Mouse (Mus musculus): ENCODE measurements around the gene Pnma1. TPM values are rescaled to one million over a fixed set of nuclear protein-coding genes. Genes with fewer than 3 reads are reported as not detected.

Pnma1 gene
- polyA plus RNA-seq, 1 experiment from 2014 or later: 4.1 TPM

- Histone ChIP-seq H3K9ac (ENCODE audit: low read length) (no peak overlapping the region), H3K27me3 (replicated peaks; ENCODE audit: control insufficient read depth, insufficient read depth, low read length) (no peaks in the 10 kb centered on the region), H3K27ac (ENCODE audit: low read depth, low read length) (no peak overlapping the region), H3K4me1 (ENCODE audit: control insufficient read depth, insufficient read depth, low read length) (no peaks in the 10 kb centered on the region), H3K4me2 (ENCODE audit: low read length) (no peak overlapping the region), H3K4me3 (ENCODE audit: low read depth, low read length) (no peak overlapping the region), H3K9me3 (replicated peaks; ENCODE audit: control insufficient read depth, low read length) (no peaks in the 10 kb centered on the region), H3K36me3 (ENCODE audit: control insufficient read depth, insufficient read depth, low read length) (peaks cover 37% of the 10 kb centered on the region)
- WGBS: 73% methylated on average over 14 of the region's 14 CpGs
- DNase-seq (ENCODE audit: low spot score): peak; percentile 50
- ATAC-seq: no peak; the same call in 1 of the 2 replicates
Measured at GRCm38 (mm10) chr12:84161616-84162433, 13.5 kb upstream of the Pnma1 start.

- no peak overlapping the region for H3K9ac ChIP-seq (ENCODE audit: low read length)
- no peak overlapping the region for H3K27ac ChIP-seq (ENCODE audit: low read depth, low read length)
- WGBS: 77% methylated on average over 8 of the region's 8 CpGs
- H3K27me3 ChIP-seq (replicated peaks; ENCODE audit: control insufficient read depth, insufficient read depth, low read length): no peaks in the 10 kb centered on the region
- no peak overlapping the region for H3K4me3 ChIP-seq (ENCODE audit: low read depth, low read length)
- peaks cover 44% of the 10 kb centered on the region for H3K36me3 ChIP-seq (ENCODE audit: control insufficient read depth, insufficient read depth, low read length)
- DNase-seq (ENCODE audit: low spot score): no peak
- no peaks in the 10 kb centered on the region for H3K9me3 ChIP-seq (replicated peaks; ENCODE audit: control insufficient read depth, low read length)
- ATAC-seq: no peak
- H3K4me2 ChIP-seq (ENCODE audit: low read length): no peak overlapping the region
- no peaks in the 10 kb centered on the region for H3K4me1 ChIP-seq (ENCODE audit: control insufficient read depth, insufficient read depth, low read length)
Measured at GRCm38 (mm10) chr12:84161116-84161515, 12.8 kb upstream of the Pnma1 start.

- DNase-seq (ENCODE audit: low spot score) (no peak), ATAC-seq (no peak)
- Histone ChIP-seq H3K4me1 (ENCODE audit: control insufficient read depth, insufficient read depth, low read length) (no peaks in the 10 kb centered on the region), H3K27me3 (replicated peaks; ENCODE audit: control insufficient read depth, insufficient read depth, low read length) (no peaks in the 10 kb centered on the region), H3K4me3 (ENCODE audit: low read depth, low read length) (no peak overlapping the region), H3K36me3 (ENCODE audit: control insufficient read depth, insufficient read depth, low read length) (peaks cover 49% of the 10 kb centered on the region), H3K4me2 (ENCODE audit: low read length) (no peak overlapping the region), H3K9me3 (replicated peaks; ENCODE audit: control insufficient read depth, low read length) (no peaks in the 10 kb centered on the region), H3K9ac (ENCODE audit: low read length) (no peak overlapping the region), H3K27ac (ENCODE audit: low read depth, low read length) (no peak overlapping the region)
- WGBS: 98% methylated on average over 8 of the region's 8 CpGs
Measured at GRCm38 (mm10) chr12:84160491-84160890, 12.2 kb upstream of the Pnma1 start.

- no peak for DNase-seq (ENCODE audit: low spot score)
- peaks cover 66% of the 10 kb centered on the region for H3K36me3 ChIP-seq (ENCODE audit: control insufficient read depth, insufficient read depth, low read length)
- H3K4me3 ChIP-seq (ENCODE audit: low read depth, low read length): no peak overlapping the region
- H3K27me3 ChIP-seq (replicated peaks; ENCODE audit: control insufficient read depth, insufficient read depth, low read length): no peaks in the 10 kb centered on the region
- no peak overlapping the region for H3K27ac ChIP-seq (ENCODE audit: low read depth, low read length)
- ATAC-seq: no peak
- WGBS: 91% methylated on average over 14 of the region's 14 CpGs
- H3K9me3 ChIP-seq (replicated peaks; ENCODE audit: control insufficient read depth, low read length): no peaks in the 10 kb centered on the region
- no peaks in the 10 kb centered on the region for H3K4me1 ChIP-seq (ENCODE audit: control insufficient read depth, insufficient read depth, low read length)
- H3K9ac ChIP-seq (ENCODE audit: low read length): no peak overlapping the region
- H3K4me2 ChIP-seq (ENCODE audit: low read length): no peak overlapping the region
Measured at GRCm38 (mm10) chr12:84158156-84158555, 9.9 kb upstream of the Pnma1 start.

GRCm38 (mm10) chr12:84156210-84156609, 7.9 kb upstream of the Pnma1 start:
- Histone ChIP-seq H3K4me3 (ENCODE audit: low read depth, low read length) (no peak overlapping the region), H3K27me3 (replicated peaks; ENCODE audit: control insufficient read depth, insufficient read depth, low read length) (no peaks in the 10 kb centered on the region), H3K4me2 (ENCODE audit: low read length) (no peak overlapping the region), H3K9me3 (replicated peaks; ENCODE audit: control insufficient read depth, low read length) (no peaks in the 10 kb centered on the region), H3K9ac (ENCODE audit: low read length) (no peak overlapping the region), H3K4me1 (ENCODE audit: control insufficient read depth, insufficient read depth, low read length) (no peaks in the 10 kb centered on the region), H3K27ac (ENCODE audit: low read depth, low read length) (no peak overlapping the region), H3K36me3 (ENCODE audit: control insufficient read depth, insufficient read depth, low read length) (peaks cover 81% of the 10 kb centered on the region)
- ATAC-seq (no peak), DNase-seq (ENCODE audit: low spot score) (no peak)
- 94% methylated on average over 18 of the region's 18 CpGs for WGBS

- DNase-seq (ENCODE audit: low spot score) (no peak), ATAC-seq (no peak)
- H3K9me3 ChIP-seq (replicated peaks; ENCODE audit: control insufficient read depth, low read length): no peaks in the 10 kb centered on the region
- H3K4me3 ChIP-seq (ENCODE audit: low read depth, low read length): no peak overlapping the region
- peaks cover 86% of the 10 kb centered on the region for H3K36me3 ChIP-seq (ENCODE audit: control insufficient read depth, insufficient read depth, low read length)
- no peak overlapping the region for H3K4me2 ChIP-seq (ENCODE audit: low read length)
- 91% methylated on average over 2 of the region's 2 CpGs for WGBS
- no peak overlapping the region for H3K27ac ChIP-seq (ENCODE audit: low read depth, low read length)
- H3K4me1 ChIP-seq (ENCODE audit: control insufficient read depth, insufficient read depth, low read length): no peaks in the 10 kb centered on the region
- H3K27me3 ChIP-seq (replicated peaks; ENCODE audit: control insufficient read depth, insufficient read depth, low read length): no peaks in the 10 kb centered on the region
- H3K9ac ChIP-seq (ENCODE audit: low read length): no peak overlapping the region
Measured at GRCm38 (mm10) chr12:84155523-84155871, 7.2 kb upstream of the Pnma1 start.

GRCm38 (mm10) chr12:84154786-84155522, 6.7 kb upstream of the Pnma1 start:
- no peak for DNase-seq (ENCODE audit: low spot score)
- Histone ChIP-seq H3K4me3 (ENCODE audit: low read depth, low read length) (no peak overlapping the region), H3K27me3 (replicated peaks; ENCODE audit: control insufficient read depth, insufficient read depth, low read length) (no peaks in the 10 kb centered on the region), H3K4me1 (ENCODE audit: control insufficient read depth, insufficient read depth, low read length) (no peaks in the 10 kb centered on the region), H3K27ac (ENCODE audit: low read depth, low read length) (no peak overlapping the region), H3K9me3 (replicated peaks; ENCODE audit: control insufficient read depth, low read length) (no peaks in the 10 kb centered on the region), H3K36me3 (ENCODE audit: control insufficient read depth, insufficient read depth, low read length) (peaks cover 81% of the 10 kb centered on the region), H3K9ac (ENCODE audit: low read length) (no peak overlapping the region), H3K4me2 (ENCODE audit: low read length) (no peak overlapping the region)
- ATAC-seq: no peak
- WGBS: 84% methylated on average over 11 of the region's 11 CpGs

GRCm38 (mm10) chr12:84153414-84153813, 5.1 kb upstream of the Pnma1 start:
- H3K4me3 ChIP-seq (ENCODE audit: low read depth, low read length): no peak overlapping the region
- WGBS: 86% methylated on average over 6 of the region's 6 CpGs
- peaks cover 4% of the 10 kb centered on the region; the same call in 1 of the 2 replicates for H3K4me1 ChIP-seq (ENCODE audit: control insufficient read depth, insufficient read depth, low read length)
- H3K27ac ChIP-seq (ENCODE audit: low read depth, low read length): no peak overlapping the region
- no peak for DNase-seq (ENCODE audit: low spot score)
- no peak for ATAC-seq
- peaks cover 65% of the 10 kb centered on the region for H3K36me3 ChIP-seq (ENCODE audit: control insufficient read depth, insufficient read depth, low read length)
- H3K27me3 ChIP-seq (replicated peaks; ENCODE audit: control insufficient read depth, insufficient read depth, low read length): no peaks in the 10 kb centered on the region
- no peak overlapping the region for H3K9ac ChIP-seq (ENCODE audit: low read length)
- no peaks in the 10 kb centered on the region for H3K9me3 ChIP-seq (replicated peaks; ENCODE audit: control insufficient read depth, low read length)
- no peak overlapping the region for H3K4me2 ChIP-seq (ENCODE audit: low read length)

Data from forebrain, embryonic 14.5 days (tissue).